Mouse (Mus musculus) CH12.LX (cell line): ENCODE results near the gene Gcnt1. TPM values are rescaled to one million over a fixed set of nuclear protein-coding genes. Genes with fewer than 3 reads are reported as not detected.

ENCODE experiments used
- DNase-seq: peaks from one replicate; pipeline ENCODE4 v3.0.0-alpha.2; 2013; ENCODE audit errors: extremely low read depth
- H3K27ac ChIP-seq: 2 replicates; pipeline ENCODE4 v1.5.1; 2012; ENCODE audit warnings: low read depth, mild to moderate bottlenecking, control low read depth, moderate library complexity; ENCODE audit not compliant: insufficient read depth
- H3K27me3 ChIP-seq: replicated peaks from 2 replicates; pipeline ENCODE3; 2012; ENCODE audit warnings: inconsistent platforms
- H3K36me3 ChIP-seq, 2 experiments: replicated peaks in 1 of 2; 2 replicates each; pipeline versions ENCODE3 to v1.6.1; 2012; ENCODE audit warnings: inconsistent platforms in 1 of 2, low read length in 1 of 2, mild to moderate bottlenecking in 1 of 2, mixed read lengths in 1 of 2, moderate library complexity in 1 of 2; ENCODE audit not compliant: control insufficient read depth in 1 of 2, insufficient read depth in 1 of 2
- H3K4me1 ChIP-seq, 2 experiments: 2 replicates each; pipeline ENCODE4 v1.6.1; 2012; ENCODE audit warnings: inconsistent platforms in 1 of 2, moderate library complexity in 1 of 2; ENCODE audit not compliant: insufficient read depth in 2 of 2, control insufficient read depth in 1 of 2
- H3K4me2 ChIP-seq: 2 replicates; pipeline ENCODE4 v1.6.1; 2012; ENCODE audit warnings: low read depth, mild to moderate bottlenecking, control low read depth; ENCODE audit not compliant: poor library complexity, insufficient read depth, severe bottlenecking
- H3K4me3 ChIP-seq, 3 experiments: fragments of 150-350 bp in 1 of 3; sonication (generic) in 1 of 3; replicated peaks in 1 of 3; 2 replicates each; pipeline versions ENCODE3 to v1.5.1; 2011 to 2012; ENCODE audit warnings: low read depth in 2 of 3, low read length in 2 of 3, mild to moderate bottlenecking in 2 of 3, moderate library complexity in 2 of 3, control low read depth in 1 of 3, improper control_type of control experiment in 1 of 3, inconsistent platforms in 1 of 3, mixed read lengths in 1 of 3; ENCODE audit not compliant: poor library complexity in 1 of 3
- H3K79me2 ChIP-seq: replicated peaks from 2 replicates; pipeline ENCODE4 v1.6.1; 2012; ENCODE audit warnings: mild to moderate bottlenecking, moderate library complexity; ENCODE audit not compliant: control insufficient read depth, poor library complexity, insufficient read depth, severe bottlenecking; ENCODE audit errors: extremely low read depth
- H3K9ac ChIP-seq: 2 replicates; pipeline ENCODE4 v1.6.1; 2012; ENCODE audit warnings: low read depth, mild to moderate bottlenecking, control low read depth, moderate library complexity; ENCODE audit not compliant: insufficient read depth
- H3K9me3 ChIP-seq: replicated peaks from 2 replicates; pipeline ENCODE3; 2012; ENCODE audit warnings: low read length, inconsistent platforms, mixed read lengths
- BHLHE40 ChIP-seq: IDR thresholded peaks from 2 replicates; pipeline ENCODE4 v1.6.1; 2011; ENCODE audit warnings: mild to moderate bottlenecking, low read depth, low read length, improper control_type of control experiment
- CHD1 ChIP-seq: IDR thresholded peaks from 2 replicates; pipeline ENCODE4 v1.6.1; 2012; ENCODE audit warnings: low read depth, low read length, improper control_type of control experiment, inconsistent platforms
- E2F4 ChIP-seq: IDR thresholded peaks from 2 replicates; pipeline ENCODE4 v1.6.1; 2011; ENCODE audit warnings: low read depth, low read length, improper control_type of control experiment; ENCODE audit not compliant: insufficient replicate concordance
- EP300 ChIP-seq: IDR thresholded peaks from 2 replicates; pipeline ENCODE4 v1.6.1; 2011; ENCODE audit warnings: low read length, improper control_type of control experiment
- JUN ChIP-seq: IDR thresholded peaks from 2 replicates; pipeline ENCODE4 v1.6.1; 2011; ENCODE audit warnings: low read depth, mild to moderate bottlenecking, low read length, improper control_type of control experiment, moderate library complexity; ENCODE audit not compliant: insufficient read depth
- MAZ ChIP-seq: IDR thresholded peaks from 2 replicates; pipeline ENCODE4 v1.6.1; 2012; ENCODE audit warnings: low read depth, mild to moderate bottlenecking, inconsistent platforms, low read length, improper control_type of control experiment, moderate library complexity
- MXI1 ChIP-seq: IDR thresholded peaks from 2 replicates; pipeline ENCODE4 v1.6.1; 2011; ENCODE audit warnings: mild to moderate bottlenecking, low read depth, low read length, improper control_type of control experiment
- POLR2A ChIP-seq: IDR thresholded peaks from 2 replicates; pipeline ENCODE4 v1.6.1; 2011; ENCODE audit warnings: low read depth, mild to moderate bottlenecking, improper control_type of control experiment, low read length
- ZC3H11A ChIP-seq: IDR thresholded peaks from 2 replicates; pipeline ENCODE4 v1.6.1; 2012; ENCODE audit warnings: low read depth, mild to moderate bottlenecking, inconsistent platforms, low read length, improper control_type of control experiment
- ZMIZ1 ChIP-seq: IDR thresholded peaks from 2 replicates; pipeline ENCODE4 v1.6.1; 2012; ENCODE audit warnings: low read depth, mild to moderate bottlenecking, inconsistent platforms, low read length, improper control_type of control experiment
- ZNF384 ChIP-seq: IDR thresholded peaks from 2 replicates; pipeline ENCODE4 v1.6.1; 2012; ENCODE audit warnings: low read depth, low read length, improper control_type of control experiment, inconsistent platforms
- dilution Hi-C: fragments of 300-500 bp; cut with MboI; formaldehyde crosslinking; loops from 2 replicates; pipeline ENCODE4 v1.14.3; 2020; ENCODE audit warnings: low sequenced_read_pairs; ENCODE audit not compliant: extremely low pct_unique_long_range_greater_than_20kb, extremely low pct_ligation_motif_present
- in situ Hi-C: fragments of 300-500 bp; cut with MboI; formaldehyde crosslinking; loops from 3 replicates; pipeline ENCODE4 v1.14.3; 2019; ENCODE audit warnings: low sequenced_read_pairs, low pct_ligation_motif_present, low pct_unique_long_range_greater_than_20kb, mixed read lengths
- polyA plus RNA-seq: library from polyadenylated mRNA; unstranded; fragments of >175 nt; gene quantifications from 2 replicates; pipeline ENCODE4 v1.2.1, GENCODE M21; 2012; ENCODE audit warnings: low read depth; ENCODE audit not compliant: insufficient read length
- total RNA-seq, 2 experiments: library from RNA; depleted of rRNA; stranded (reverse); fragments of 300-350 nt in 1 of 2; fragments of >200 nt in 1 of 2; gene quantifications; 2 replicates each; pipeline ENCODE4 v1.2.3; 2012 to 2014

Gcnt1 gene
- total and polyA plus RNA-seq, 3 experiments, result 4.2 to 7.6 (median 6.6) TPM

DNA sequence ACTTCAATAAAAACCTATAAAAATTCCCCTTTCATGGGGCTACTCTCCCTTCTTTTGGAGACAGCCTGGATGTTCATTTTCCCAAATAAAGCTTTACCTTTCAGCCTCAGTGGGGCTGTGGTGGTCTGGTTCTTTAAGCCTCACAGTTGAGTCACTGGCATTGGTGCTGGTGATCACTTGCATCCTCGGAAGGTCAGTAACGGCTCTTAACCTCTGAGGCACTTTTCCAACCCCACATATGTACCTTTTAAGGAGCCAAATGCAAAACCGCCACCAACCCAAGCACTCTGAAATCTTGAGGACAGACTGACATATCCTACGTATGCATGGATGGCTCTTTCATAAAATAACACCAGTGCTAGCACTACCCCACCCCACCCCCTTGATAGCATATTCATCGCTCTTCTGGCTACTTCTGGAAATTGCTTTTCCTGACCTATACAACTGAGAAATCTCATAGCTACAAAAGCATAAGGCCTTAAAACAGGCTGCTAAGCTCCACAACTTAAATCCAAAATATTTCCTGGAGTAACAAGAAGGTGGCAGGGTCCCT is 48.9 kb downstream of the Gcnt1 start:
- Histone ChIP-seq H3K27ac (no peak overlapping the region), H3K4me3 (no peak overlapping the region)

DNA sequence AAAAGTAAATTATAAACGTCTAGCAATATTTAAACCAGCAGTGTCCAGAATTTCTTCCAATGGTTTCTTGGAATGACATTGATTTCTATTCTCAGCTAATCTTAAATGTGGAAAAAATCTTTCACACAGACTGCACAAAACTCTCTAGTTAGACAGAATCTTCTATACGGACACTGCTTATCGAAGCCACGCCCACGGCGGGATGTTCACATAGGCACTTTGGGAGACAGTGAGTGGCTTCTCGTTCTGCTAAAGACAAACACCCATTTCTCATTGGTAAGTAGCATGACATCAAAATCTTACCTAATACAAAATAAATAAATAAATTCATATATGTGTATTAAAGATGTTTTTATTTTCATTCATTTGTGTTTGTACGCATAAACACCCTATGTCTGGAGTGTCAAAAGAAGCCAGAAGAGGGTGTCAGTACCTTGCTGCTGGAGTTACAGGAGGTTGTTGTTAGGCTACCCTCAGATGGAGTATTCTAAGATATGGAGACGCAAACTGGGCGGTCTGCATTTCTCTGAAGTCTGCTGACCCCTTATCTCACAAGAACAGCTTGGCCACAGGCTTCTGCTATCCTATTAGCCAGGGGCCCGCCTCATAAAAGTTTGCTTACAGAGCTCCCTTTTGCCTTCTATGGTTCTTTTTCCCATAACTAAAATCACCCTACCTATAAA is 49.5 kb downstream of the Gcnt1 start:
- Histone ChIP-seq H3K4me3 (no peak overlapping the region), H3K9me3 (no peaks in the 10 kb centered on the region), H3K27me3 (no peaks in the 10 kb centered on the region), H3K9ac (no peak overlapping the region), H3K27ac (no peak overlapping the region), H3K36me3 (peaks cover 0 to 5% of the 10 kb centered on the region in 2 experiments), H3K4me1 (peaks cover 3 to 7% of the 10 kb centered on the region in 2 experiments; a peak in 2 of 4 replicates), H3K79me2 (no peaks in the 10 kb centered on the region), H3K4me2 (no peak overlapping the region)
- no peak for DNase-seq
- in situ Hi-C loops, result no loop called here
- dilution Hi-C loops, result no loop called here
- TF ChIP-seq MXI1, result no peak

More for the DNA sequence above, 48.9 kb downstream of the Gcnt1 start:
- dilution Hi-C loops (no loop called here), in situ Hi-C loops (no loop called here)
- no peak overlapping the region for H3K4me2 ChIP-seq
- no peaks in the 10 kb centered on the region for H3K27me3 ChIP-seq
- TF ChIP-seq E2F4, result no peak
- no peak for TF ChIP-seq CHD1
- TF ChIP-seq JUN, result no peak
- no peak for TF ChIP-seq BHLHE40
- TF ChIP-seq ZMIZ1, result no peak
- TF ChIP-seq EP300, result no peak
- TF ChIP-seq POLR2A, result no peak
- TF ChIP-seq ZC3H11A, result no peak
- H3K9me3 ChIP-seq, result no peaks in the 10 kb centered on the region
- DNase-seq, result no peak
- H3K9ac ChIP-seq, result no peak overlapping the region
- no peaks in the 10 kb centered on the region for H3K79me2 ChIP-seq
- peaks cover 3 to 7% of the 10 kb centered on the region in 2 experiments; a peak in 2 of 4 replicates for H3K4me1 ChIP-seq
- H3K36me3 ChIP-seq, result peaks cover under 1 to 8% of the 10 kb centered on the region in 2 experiments

DNA sequence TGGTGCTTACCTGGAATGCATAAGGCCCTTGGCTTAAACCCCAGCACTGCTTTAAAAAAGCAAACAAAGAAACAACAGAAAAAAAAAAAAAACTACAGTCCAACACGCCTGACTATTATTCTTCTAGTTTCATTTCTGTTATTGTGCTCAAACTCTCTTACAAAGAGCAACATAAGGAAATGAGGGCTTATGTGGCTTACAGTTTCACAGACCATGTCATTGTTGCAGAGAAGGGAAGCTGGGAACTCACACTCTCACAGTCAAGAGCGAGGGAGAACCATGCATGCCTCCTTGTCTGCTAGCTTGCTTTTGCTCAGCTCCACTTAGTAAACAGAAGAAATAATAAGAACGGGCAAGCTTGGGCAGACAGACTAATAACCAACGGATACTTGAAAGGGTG is 52.9 kb downstream of the Gcnt1 start:
- dilution Hi-C loops, result no loop called here
- Histone ChIP-seq H3K27ac (no peak overlapping the region), H3K9me3 (no peaks in the 10 kb centered on the region)

More for the DNA sequence above, 52.9 kb downstream of the Gcnt1 start:
- H3K79me2 ChIP-seq, result no peaks in the 10 kb centered on the region
- no peaks in the 10 kb centered on the region for H3K27me3 ChIP-seq
- H3K4me2 ChIP-seq, result no peak overlapping the region
- in situ Hi-C loops, result no loop called here
- no peak overlapping the region for H3K9ac ChIP-seq
- peaks cover 3% of the 10 kb centered on the region in 2 experiments; a peak in 2 of 4 replicates for H3K4me1 ChIP-seq
- peak; percentile 37; the same call in 1 of the 2 replicates for TF ChIP-seq ZNF384
- TF ChIP-seq MAZ, result no peak
- DNase-seq, result no peak
- no peaks in the 10 kb centered on the region for H3K36me3 ChIP-seq
- no peak overlapping the region for H3K4me3 ChIP-seq
